Mouse (Mus musculus) liver (tissue): ENCODE data around the gene Vps51.

Experiments used
- DNase-seq: peaks from one replicate; pipeline ENCODE4 v3.0.0-alpha.2; 2020; ENCODE audit warnings: mixed read lengths

Gene Vps51

DNA sequence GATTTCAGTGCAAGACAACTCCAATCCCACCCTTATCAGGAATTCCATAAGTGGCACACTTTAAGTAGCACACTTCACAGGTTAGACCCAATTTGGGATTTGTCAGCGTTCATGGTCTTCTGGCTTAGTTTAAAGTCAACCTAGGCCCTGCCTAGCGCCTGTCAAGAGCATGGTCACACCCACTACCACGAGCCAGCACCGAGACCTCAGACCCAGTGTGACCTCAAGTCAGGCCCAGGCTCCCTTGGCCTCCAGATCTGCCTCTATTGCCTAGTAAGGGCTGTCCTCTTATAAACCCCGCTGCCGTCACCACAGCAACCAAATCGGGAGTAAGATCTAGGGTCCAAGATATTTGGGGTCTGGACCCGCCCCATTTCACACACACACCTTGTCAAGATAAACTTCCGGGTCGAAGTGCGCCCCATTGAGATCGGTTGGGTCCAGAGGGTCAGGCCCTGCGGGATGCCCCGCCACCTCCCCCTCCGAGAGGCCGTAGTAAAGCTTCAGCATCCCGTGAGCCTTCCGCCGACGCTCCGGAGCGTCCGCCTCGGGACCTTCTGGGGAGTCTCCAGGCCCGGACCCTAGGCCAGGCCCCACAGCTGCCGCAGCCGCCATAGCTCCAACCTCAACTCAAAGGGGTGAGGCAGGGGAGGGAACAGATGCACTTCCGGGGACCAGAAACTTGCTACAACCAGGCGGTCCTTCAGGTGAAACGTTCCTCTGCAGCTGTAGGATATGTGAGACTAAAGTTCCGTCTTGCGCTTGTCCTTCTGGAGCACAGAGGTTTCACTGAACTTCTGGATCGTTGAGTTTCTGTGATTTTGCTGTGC is at the start of gene Vps51:
Vps51 (minus strand) TSS at position 668 of the 830 bp plus-strand sequence.
- peak; percentile 80 for DNase-seq

GRCm38 (mm10) chr19:6126289-6126688 is 49.3 kb upstream of the Vps51 start:
- DNase-seq, result peak; percentile 74

GRCm38 (mm10) chr19:6124898-6125297 is 47.9 kb upstream of the Vps51 start:
- no peak for DNase-seq

DNA sequence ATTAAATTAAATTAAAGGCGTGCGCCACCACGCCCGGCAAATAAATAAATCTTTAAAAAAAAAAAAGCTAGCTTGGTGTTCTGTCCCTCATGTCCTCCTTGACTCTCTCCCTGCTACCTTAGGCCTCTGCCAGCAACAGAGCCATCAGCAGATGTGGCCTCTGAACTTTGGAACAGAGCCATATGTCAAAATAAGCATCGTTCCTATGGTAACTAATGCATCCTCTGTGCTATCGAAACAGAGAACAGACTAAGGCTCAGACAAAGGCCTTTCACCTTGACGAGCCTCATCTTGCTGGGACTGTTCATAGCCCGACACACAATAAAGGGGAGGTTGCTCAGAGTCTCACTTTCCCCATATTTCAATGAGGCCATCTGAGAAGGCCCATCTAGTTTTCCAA is 46.3 kb upstream of the Vps51 start:
- DNase-seq, result no peak

DNA sequence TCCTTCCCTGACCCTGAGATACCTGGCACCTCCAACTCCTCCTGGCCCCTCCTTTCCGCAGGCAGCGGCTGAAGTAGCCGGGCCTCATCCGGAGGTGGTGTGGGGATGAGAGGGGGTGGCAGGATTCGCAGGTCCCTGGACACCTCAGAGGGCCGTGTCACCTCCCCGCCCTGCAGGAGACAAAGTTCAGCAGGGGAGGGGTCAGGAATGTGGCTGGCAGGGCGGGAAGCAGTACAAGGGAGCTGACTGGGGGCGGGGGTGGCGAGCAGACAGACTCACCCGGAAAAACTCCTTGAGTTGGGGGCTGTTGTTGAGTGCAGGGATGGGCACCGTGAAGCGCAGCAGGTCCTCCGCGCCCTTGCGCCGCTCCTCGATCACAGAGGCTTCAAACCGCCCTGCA is 44.7 kb upstream of the Vps51 start:
- DNase-seq, result peak; percentile 47

DNA sequence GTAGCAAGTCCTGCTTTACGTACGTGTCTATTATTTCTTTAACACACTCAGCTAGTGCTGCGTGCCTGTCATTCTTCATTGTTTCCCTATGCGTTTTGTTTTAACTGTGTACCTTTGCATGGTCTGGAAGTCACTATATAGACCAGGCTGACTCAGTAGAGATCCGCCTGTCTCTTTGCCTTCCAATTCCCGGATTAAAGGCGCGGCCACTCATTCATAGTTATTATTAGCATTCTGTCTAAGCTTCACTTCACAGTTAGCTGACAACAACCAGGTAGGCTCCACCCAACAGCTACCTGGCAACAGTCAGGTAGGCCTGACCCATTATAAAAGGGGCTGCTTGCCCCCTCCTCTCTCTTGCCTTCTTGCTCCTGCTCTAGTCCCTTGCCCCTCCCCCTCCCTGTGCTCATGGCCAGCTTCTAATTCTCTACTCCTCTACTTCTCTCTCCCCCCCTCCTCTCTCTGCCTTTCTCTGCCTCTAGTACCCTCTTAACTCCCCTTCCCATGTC is 41.7 kb upstream of the Vps51 start:
- DNase-seq, result no peak

- DNase-seq, result peak; percentile 90
These were observed 41.1 kb upstream of the Vps51 start, which contains the start of gene Sac3d1 for GRCm38 (mm10) chr19:6117986-6118676. Gene Sac3d1 (minus strand): TSS chr19:6118650.

- DNase-seq, result no peak
These were observed 40.4 kb upstream of the Vps51 start for GRCm38 (mm10) chr19:6117346-6117985.

- DNase-seq, result no peak
These were observed 39.3 kb upstream of the Vps51 start for GRCm38 (mm10) chr19:6116113-6116850.

DNA sequence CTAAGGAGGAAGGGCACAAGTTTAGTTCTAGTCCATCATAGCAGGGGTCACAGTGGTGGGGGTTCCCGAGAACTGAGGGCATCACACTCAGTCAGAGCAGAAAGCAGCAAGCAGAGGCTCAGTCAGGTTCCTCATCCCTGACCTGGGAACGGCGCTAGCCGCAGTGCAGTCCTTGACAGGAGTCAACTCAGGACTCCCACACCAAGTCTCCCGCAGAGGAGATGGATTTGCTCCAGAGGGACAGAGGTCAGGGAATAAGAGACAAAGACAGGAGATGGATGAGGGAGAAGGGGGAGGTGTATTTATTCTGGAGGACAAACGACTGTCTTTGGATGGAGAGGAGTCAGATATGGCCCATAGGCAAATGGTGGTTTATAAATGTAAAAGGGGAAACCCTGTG is 36.1 kb upstream of the Vps51 start:
- no peak for DNase-seq

- DNase-seq, result no peak
These were observed 28.6 kb upstream of the Vps51 start, which contains the start of gene Naaladl1 for GRCm38 (mm10) chr19:6105586-6105985. Gene Naaladl1 (plus strand): TSS chr19:6105782.

GRCm38 (mm10) chr19:6104476-6104875 is 27.4 kb upstream of the Vps51 start:
- no peak for DNase-seq

GRCm38 (mm10) chr19:6102169-6102853 is 25.3 kb upstream of the Vps51 start:
- DNase-seq, result peak; percentile 63

DNA sequence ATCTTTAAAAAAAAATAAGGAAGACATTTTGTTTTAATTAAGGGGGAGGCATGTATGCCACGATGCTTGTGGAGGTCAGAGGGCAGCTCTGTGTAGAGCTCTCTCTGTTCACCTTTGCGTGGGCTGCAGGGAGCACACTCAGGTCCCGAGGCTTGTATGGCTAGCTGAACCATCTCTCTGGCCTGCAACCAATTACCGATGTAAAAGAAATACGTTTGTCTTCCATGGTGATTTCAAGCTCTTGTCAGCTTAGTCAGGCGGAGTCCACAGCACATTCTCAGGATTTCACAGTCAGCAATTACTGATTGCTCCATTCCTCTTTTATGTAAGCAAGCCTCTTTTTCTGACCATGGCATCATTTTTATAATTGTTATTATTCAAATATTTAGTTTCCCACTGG is 24.2 kb upstream of the Vps51 start:
- no peak for DNase-seq

- DNase-seq, result no peak
These were observed 20.8 kb upstream of the Vps51 start for GRCm38 (mm10) chr19:6097847-6098246.

DNA sequence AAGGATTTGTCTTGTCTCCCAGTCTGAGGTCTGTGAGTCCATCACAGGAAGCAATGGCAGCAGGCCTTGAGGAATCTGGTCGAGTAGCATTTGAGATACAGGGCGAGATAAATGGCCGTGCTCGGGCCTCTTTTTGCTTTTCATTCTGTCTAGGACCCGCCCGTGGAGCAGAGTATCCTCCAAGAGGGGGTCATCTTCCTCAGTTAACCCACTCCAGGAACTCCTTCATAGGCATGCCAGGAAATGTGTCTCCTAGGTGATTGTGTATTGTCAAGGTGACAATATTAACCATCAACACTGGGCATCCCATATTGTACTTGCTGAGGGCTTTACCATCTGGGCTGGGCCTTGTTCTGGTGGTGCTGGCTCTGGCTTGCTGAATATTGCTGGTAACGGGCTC is 17.1 kb upstream of the Vps51 start, which contains the start of gene AC131692.1:
AC131692.1 (plus strand) TSS at position 301 of the 400 bp plus-strand sequence.
- no peak for DNase-seq

DNA sequence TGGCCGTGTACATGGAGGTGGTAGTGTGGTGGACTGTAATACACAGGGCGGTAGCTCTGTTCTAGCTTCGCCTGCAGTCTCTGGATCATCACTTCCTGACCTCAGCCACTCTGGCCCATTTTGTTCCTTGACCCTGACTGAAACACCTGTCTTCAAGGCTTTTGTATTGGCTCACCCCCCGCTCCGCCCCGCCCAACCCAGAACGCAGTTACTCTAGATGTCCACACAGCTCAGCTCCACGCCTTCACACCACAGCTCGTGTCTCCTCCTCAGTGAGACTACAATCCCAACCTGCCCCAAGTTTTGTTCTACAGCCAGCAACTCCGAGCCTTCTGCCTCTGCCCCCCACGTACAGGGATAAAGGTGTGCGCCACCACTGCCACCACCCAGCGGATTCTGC is 11.8 kb upstream of the Vps51 start:
- DNase-seq, result no peak

DNA sequence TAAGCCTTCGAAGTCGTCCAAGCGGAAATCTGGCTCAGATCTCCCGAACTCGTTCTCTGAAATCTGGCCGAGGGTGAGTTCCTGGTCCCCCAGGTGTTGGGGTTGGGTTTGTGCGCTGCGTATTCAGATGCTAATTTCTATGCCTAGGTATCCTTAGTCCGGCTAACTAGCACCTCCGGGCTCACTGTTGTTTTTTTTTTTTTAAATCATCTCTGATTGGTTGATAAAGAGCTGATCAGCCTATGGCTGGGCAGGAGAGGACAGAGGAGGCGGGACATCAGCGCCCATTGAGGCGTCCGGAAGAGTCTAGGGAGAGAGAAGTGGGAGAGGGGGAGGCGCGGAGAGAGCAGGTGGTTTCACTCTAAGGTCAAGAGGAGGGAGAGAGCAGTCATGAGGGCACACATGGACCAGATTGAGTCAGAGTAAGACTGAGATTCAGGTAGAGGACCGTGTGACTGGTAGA is 8.4 kb upstream of the Vps51 start:
- peak; percentile 85 for DNase-seq

GRCm38 (mm10) chr19:6084478-6085248 is 7.6 kb upstream of the Vps51 start, which contains the start of the genes Zfpl1 and Cdca5:
Gene Zfpl1 (minus strand): TSS chr19:6084956.
Gene Cdca5 (plus strand): TSS chr19:6084983.
- peak; percentile 96 for DNase-seq

DNA sequence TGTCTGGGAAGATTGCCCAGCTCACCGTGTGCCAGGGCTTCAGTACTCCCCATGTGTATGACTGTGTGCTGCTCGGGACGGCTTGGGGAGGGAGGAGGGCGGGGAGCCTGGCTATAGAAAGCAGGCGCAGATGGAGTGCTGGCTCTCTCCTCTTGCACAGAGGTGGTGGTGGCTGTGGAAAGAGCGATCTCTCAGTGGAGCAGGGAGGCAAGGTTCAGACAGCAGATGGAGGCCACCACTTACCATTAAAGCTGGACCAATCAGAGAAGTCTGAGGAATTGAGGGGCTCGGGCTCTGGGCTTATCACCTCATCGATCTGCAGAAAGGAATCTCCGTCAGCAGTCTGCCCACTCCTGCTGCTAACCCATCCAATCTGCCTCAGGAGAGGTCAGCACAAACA is 5.1 kb upstream of the Vps51 start, which contains the start of gene Gm28374:
Gm28374 (minus strand) TSS at position 101 of the 400 bp plus-strand sequence.
- DNase-seq, result no peak
